Mouse (Mus musculus): Measurements from ENCODE around the gene Hba-a1. TPM values are rescaled to one million over a fixed set of nuclear protein-coding genes. Genes with fewer than 3 reads are reported as not detected.
A peak's percentile ranks its signal among the peaks of the same experiment; 100 is the strongest.
"Not testable (repeated sequence)": the region's sequence is repeated elsewhere in the genome, so short reads cannot be mapped to it uniquely, and the experiment has no call there.

The Hba-a1 gene
- polyA plus RNA-seq, 1 experiment from 2014 or later: 3,202 TPM

DNA sequence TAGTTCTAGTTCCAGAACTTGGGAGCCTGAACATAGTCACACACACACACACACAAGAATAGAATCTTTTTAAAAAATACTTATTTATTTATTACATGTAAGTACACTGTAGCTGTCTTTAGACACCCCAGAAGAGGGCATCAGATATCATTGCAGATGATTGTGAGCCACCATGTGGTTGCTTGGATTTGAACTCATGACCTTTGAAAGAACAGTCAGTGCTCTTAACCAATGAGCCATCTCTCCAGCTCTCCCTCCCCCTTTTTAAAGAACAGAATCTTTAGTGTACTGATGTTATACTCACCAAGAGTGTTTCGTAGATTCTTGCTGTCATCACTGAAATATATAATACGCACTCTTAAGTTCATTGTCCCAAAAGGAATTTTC lies 15.2 kb downstream of the Hba-a1 start:
- Histone ChIP-seq H3K36me3 (no peaks in the 10 kb centered on the region), H3K9me3 (no peaks in the 10 kb centered on the region), H3K27me3 (peaks cover 28% of the 10 kb centered on the region), H3K4me1 (no peaks in the 10 kb centered on the region), H3K4me2 (no peak overlapping the region), H3K4me3 (no peak overlapping the region), H3K9ac (no peak overlapping the region), H3K27ac (no peak overlapping the region)
- no peak for ATAC-seq (ENCODE audit: insufficient number of reproducible peaks, insufficient read depth, low FRiP score, low TSS enrichment, low read depth)
- 97% methylated on average over 2 of the region's 2 CpGs for WGBS

DNA sequence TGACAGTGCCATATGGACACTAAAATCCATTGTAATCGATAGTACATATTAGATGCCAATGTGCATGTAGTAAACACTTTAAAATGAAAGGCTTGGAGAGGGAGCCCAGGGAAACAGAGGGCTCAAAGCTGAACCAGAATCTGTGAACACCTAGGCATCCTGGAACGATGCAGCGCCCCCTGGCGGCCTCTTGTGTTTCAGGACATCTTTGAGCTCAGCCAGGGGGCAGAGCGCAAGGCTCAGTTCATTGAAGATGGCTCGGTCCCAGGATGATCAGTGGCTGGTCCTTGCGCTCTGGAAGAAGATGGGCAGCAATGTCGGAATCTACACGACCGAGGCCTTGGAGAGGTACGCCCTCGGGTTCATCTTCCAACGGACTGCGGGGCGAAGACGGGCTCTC lies 16.6 kb downstream of the Hba-a1 start, which contains the start of gene Hbq1a:
Gene Hbq1a, plus strand, starts transcription at position 205 of the 400 bp plus-strand sequence.
- 5% methylated on average over 16 of the region's 16 CpGs for WGBS
- Histone ChIP-seq H3K4me2 (peak within 1 kb of the TSS; percentile 52), H3K27me3 (peaks cover 22% of the 10 kb centered on the region), H3K4me3 (peak within 1 kb of the TSS; percentile 23)
- ATAC-seq (ENCODE audit: insufficient number of reproducible peaks, insufficient read depth, low FRiP score, low TSS enrichment, low read depth); H3K4me1 ChIP-seq; H3K9ac ChIP-seq; H3K27ac ChIP-seq; H3K36me3 ChIP-seq; H3K9me3 ChIP-seq: not testable (repeated sequence)

DNA sequence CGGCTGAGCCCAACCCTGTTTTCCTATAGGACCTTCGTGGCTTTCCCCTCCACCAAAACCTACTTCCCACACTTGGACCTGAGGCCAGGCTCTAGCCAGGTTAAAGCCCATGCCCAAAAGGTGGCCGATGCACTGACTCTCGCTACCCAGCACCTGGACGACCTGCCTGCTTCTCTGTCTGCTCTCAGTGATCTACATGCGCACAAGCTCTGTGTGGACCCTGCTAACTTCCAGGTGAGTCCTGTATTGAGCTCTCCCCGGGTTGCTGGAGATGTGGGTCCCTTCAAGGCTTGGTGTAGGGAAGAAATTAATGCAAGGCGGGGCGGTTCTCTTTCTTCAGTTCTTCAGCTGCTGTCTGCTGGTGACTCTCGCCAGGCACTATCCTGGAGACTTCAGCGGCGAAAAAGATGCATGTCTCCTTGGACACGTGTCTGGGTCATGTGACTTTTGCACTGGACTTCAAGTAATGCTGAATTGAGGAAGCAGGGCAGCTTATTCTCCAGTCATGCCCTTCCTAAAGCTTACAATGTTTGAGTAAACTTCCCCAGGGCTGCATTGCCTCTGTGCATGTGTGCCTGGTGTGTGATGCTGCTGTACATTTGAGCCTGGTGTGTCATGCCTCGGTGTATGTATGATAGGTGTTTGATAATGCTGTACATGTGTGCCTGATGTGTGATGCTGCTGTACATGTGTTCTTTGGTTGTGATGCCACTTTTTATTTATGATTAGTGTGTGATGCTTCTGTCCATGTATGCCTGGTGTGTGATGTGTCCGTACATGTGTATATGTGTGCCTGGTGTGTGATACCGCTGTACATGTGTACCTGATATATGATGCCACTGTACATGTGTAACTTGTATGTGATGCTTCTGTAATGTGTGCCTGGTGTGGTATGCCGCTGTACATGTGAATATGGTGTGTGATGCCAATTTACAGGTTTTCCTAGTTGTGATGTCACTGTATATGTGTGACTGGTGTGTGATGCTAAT lies 17.3 kb downstream of the Hba-a1 start:
- H3K36me3 ChIP-seq: no peaks in the 10 kb centered on the region
- peak overlapping the region; percentile 52 for H3K4me2 ChIP-seq
- H3K9ac ChIP-seq: no peak overlapping the region
- 0 out of 2 replicates have a peak, but pooled peaks have one; percentile 30 for ATAC-seq (ENCODE audit: insufficient number of reproducible peaks, insufficient read depth, low FRiP score, low TSS enrichment, low read depth)
- peaks cover 20% of the 10 kb centered on the region for H3K27me3 ChIP-seq
- H3K4me3 ChIP-seq: peak overlapping the region; percentile 23
- H3K4me1 ChIP-seq: no peaks in the 10 kb centered on the region
- 50% methylated on average over 15 of the region's 17 CpGs for WGBS
- H3K9me3 ChIP-seq: no peaks in the 10 kb centered on the region
- H3K27ac ChIP-seq: no peak overlapping the region

DNA sequence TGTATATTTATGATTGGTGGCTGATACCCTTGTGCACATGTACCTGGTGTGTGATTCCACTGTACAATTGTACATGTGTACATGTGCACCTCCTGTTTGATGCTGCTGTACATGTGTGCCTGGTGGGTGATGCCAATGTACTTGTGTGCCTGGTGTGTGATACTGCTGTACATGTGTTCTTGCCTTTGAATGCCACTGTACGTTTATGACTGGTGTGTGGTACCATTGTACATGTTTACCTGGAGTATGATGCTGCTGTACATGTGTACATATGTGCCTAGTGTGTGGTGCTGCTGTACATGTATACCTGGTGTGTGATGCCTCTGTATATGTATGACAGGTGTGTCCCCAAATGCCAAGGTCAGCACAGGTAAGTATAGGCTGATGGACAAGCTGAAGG lies 18.2 kb downstream of the Hba-a1 start:
- Histone ChIP-seq H3K9ac (no peak overlapping the region), H3K27me3 (peaks cover 20% of the 10 kb centered on the region)
- 73% methylated on average over 1 of the region's 1 CpGs for WGBS

DNA sequence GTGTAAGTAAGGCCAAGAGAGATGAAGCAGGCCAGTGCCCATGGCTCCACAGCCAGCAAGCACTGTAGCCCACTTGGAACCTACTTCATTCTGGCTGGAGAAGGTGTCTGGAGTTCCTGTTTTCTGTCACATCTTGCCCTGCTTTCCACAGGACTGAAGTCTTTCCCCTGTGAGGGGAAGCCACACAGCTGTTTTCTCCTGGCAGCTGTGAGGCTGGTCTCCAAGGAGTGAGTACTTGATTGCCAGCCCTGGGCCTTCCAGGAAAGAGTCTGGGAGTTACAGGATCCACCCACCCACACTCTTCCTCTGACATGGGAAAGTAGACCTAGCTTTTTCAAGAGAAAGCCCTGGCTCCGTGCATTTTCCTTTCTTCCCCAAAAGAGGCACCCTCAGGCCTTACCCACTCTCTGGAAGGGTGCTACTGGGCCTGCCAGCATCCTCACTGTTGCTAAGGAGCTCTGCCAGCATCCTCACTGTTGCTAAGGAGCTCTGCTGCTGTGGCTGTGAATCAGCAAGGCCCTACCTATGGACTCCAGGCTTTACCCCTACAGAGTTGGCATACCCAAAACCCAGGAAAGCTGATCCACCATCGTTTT lies 19.6 kb downstream of the Hba-a1 start:
- H3K27ac ChIP-seq: no peak overlapping the region
- H3K9ac ChIP-seq: no peak overlapping the region
- no peaks in the 10 kb centered on the region for H3K4me1 ChIP-seq
- H3K9me3 ChIP-seq: no peaks in the 10 kb centered on the region
- no peak for ATAC-seq (ENCODE audit: insufficient number of reproducible peaks, insufficient read depth, low FRiP score, low TSS enrichment, low read depth)
- WGBS: 42% methylated on average over 2 of the region's 2 CpGs
- H3K36me3 ChIP-seq: no peaks in the 10 kb centered on the region
- peaks cover 20% of the 10 kb centered on the region for H3K27me3 ChIP-seq
- H3K4me3 ChIP-seq: no peak overlapping the region
- no peak overlapping the region for H3K4me2 ChIP-seq

More for the DNA sequence above, 18.2 kb downstream of the Hba-a1 start:
- no peak overlapping the region for H3K27ac ChIP-seq
- H3K9me3 ChIP-seq: no peaks in the 10 kb centered on the region
- no peaks in the 10 kb centered on the region for H3K4me1 ChIP-seq
- H3K4me3 ChIP-seq: no peak overlapping the region
- ATAC-seq (ENCODE audit: insufficient number of reproducible peaks, insufficient read depth, low FRiP score, low TSS enrichment, low read depth): no peak
- H3K36me3 ChIP-seq: no peaks in the 10 kb centered on the region
- no peak overlapping the region for H3K4me2 ChIP-seq

DNA sequence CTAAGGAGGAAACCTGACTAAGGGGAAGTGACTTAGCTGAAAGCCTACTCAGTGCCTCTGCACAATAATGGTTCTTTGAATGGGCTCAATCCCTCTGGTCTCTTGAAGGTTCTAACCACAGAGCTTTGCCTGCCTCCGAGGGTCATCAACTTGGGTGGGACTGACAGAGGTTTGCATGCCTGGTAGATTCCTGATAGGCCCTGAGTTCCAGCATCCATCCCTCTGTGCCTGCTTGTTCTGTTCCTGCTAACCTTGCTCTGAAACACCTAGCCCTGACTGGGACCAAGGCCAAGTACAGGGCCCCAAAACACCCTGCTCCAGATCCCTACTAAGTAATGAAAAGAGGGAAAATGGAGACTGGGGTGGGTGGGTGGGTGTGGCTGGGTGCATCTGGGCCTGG lies 20.1 kb downstream of the Hba-a1 start:
- no peak overlapping the region for H3K4me3 ChIP-seq
- no peak overlapping the region for H3K9ac ChIP-seq
- 86% methylated on average over 1 of the region's 1 CpGs for WGBS
- H3K27ac ChIP-seq: no peak overlapping the region
- H3K4me1 ChIP-seq: no peaks in the 10 kb centered on the region
- H3K9me3 ChIP-seq: no peaks in the 10 kb centered on the region
- no peaks in the 10 kb centered on the region for H3K36me3 ChIP-seq
- peaks cover 20% of the 10 kb centered on the region for H3K27me3 ChIP-seq
- no peak for ATAC-seq (ENCODE audit: insufficient number of reproducible peaks, insufficient read depth, low FRiP score, low TSS enrichment, low read depth)
- H3K4me2 ChIP-seq: no peak overlapping the region

DNA sequence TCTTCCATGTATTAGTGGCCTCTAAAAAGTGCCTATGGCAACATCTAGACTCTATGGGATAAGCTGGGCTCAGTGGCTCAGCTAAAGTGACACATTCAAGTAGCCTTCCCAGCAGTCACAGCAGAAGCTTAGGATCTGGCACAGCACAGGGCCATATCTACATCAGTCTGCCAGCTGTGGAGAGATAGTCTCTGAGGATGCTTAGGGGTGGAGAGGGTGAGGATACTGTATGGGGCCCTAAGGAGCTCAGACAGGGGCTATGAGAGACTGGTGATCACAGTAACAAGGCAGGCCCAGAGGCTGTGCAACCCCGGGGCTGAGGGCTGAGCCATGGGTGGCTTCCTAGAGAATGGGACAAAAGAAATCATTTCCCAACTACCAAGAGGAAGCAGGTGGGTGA lies 23.7 kb downstream of the Hba-a1 start:
- no peak for ATAC-seq (ENCODE audit: insufficient number of reproducible peaks, insufficient read depth, low FRiP score, low TSS enrichment, low read depth)
- peaks cover 3% of the 10 kb centered on the region; the same call in 1 of the 2 replicates for H3K27me3 ChIP-seq
- H3K4me1 ChIP-seq: no peaks in the 10 kb centered on the region
- WGBS: 79% methylated on average over 1 of the region's 1 CpGs
- no peak overlapping the region for H3K4me3 ChIP-seq
- no peaks in the 10 kb centered on the region for H3K36me3 ChIP-seq
- no peak overlapping the region for H3K4me2 ChIP-seq
- no peak overlapping the region for H3K9ac ChIP-seq
- no peak overlapping the region for H3K27ac ChIP-seq
- H3K9me3 ChIP-seq: no peaks in the 10 kb centered on the region

DNA sequence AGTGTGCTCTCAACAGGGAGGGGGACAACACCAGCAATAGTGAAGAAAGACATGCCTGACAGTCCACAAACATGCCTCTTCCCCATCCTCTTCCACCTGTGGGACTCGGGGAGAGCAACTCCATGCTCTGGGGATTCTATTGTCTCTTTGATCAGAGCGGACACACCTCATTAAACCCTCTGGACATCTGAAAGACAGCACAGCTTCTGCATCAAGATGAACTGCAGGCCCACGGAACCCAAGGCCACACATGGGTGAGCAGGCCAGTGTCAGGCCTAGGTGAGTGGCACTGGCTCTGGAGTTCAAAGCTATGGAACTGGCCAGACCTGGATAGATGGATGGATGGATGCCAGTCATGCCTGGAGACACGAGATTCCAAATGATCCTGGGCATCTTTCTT lies 26.1 kb downstream of the Hba-a1 start:
- no peaks in the 10 kb centered on the region for H3K4me1 ChIP-seq
- 59% methylated on average over 4 of the region's 4 CpGs for WGBS
- no peak overlapping the region for H3K4me2 ChIP-seq
- H3K4me3 ChIP-seq: no peak overlapping the region
- no peaks in the 10 kb centered on the region for H3K9me3 ChIP-seq
- no peak overlapping the region for H3K9ac ChIP-seq
- no peak overlapping the region for H3K27ac ChIP-seq
- no peaks in the 10 kb centered on the region for H3K36me3 ChIP-seq
- no peaks in the 10 kb centered on the region for H3K27me3 ChIP-seq
- no peak for ATAC-seq (ENCODE audit: insufficient number of reproducible peaks, insufficient read depth, low FRiP score, low TSS enrichment, low read depth)

DNA sequence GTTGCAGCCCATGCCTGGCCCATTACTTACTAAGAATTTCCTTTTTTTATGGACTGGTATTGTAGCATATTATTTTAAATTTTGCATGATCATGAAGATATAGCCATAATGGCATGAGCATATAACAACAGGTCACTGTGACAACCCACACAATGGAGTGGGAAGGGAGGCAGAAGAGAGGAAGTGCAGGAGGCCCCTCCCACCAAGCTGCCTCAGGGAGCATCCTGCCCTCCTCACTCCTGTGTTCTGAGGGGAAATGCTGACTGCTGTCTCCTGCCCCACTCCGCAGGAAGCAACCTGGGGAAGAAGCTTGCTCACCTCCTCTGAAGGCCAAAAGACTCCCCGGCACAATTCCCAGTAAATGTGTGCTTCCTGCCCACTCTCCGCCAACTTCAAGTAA lies 26.6 kb downstream of the Hba-a1 start:
- Histone ChIP-seq H3K9me3 (no peaks in the 10 kb centered on the region), H3K36me3 (no peaks in the 10 kb centered on the region), H3K4me3 (no peak overlapping the region), H3K27me3 (no peaks in the 10 kb centered on the region), H3K27ac (no peak overlapping the region), H3K4me1 (no peaks in the 10 kb centered on the region), H3K9ac (no peak overlapping the region), H3K4me2 (no peak overlapping the region)
- ATAC-seq (ENCODE audit: insufficient number of reproducible peaks, insufficient read depth, low FRiP score, low TSS enrichment, low read depth): no peak
- 63% methylated on average over 3 of the region's 3 CpGs for WGBS

DNA sequence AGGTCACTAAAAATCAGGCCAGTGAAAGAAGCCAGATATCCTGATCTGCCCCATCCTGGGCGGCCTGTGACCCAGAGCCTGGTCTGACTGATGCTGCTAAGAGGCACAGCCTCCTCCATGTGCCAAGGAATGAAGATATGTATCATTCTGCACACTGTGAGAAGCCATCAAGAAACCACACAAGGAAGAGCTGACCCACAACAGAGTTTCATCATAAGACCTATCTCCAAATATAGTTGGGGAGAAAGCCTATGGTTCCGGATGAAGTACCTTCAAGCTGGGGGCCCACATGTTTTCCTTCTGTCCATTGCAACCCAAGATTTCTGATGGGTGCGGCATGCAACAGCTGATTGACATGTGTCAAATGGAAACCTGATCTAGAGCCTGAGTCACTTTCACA lies 32.7 kb downstream of the Hba-a1 start:
- WGBS: 81% methylated on average over 3 of the region's 3 CpGs
- Histone ChIP-seq H3K27me3 (no peaks in the 10 kb centered on the region), H3K4me2 (no peak overlapping the region), H3K9ac (no peak overlapping the region), H3K9me3 (no peaks in the 10 kb centered on the region), H3K36me3 (no peaks in the 10 kb centered on the region), H3K4me1 (no peaks in the 10 kb centered on the region), H3K27ac (no peak overlapping the region), H3K4me3 (no peak overlapping the region)
- no peak for ATAC-seq (ENCODE audit: insufficient number of reproducible peaks, insufficient read depth, low FRiP score, low TSS enrichment, low read depth)

DNA sequence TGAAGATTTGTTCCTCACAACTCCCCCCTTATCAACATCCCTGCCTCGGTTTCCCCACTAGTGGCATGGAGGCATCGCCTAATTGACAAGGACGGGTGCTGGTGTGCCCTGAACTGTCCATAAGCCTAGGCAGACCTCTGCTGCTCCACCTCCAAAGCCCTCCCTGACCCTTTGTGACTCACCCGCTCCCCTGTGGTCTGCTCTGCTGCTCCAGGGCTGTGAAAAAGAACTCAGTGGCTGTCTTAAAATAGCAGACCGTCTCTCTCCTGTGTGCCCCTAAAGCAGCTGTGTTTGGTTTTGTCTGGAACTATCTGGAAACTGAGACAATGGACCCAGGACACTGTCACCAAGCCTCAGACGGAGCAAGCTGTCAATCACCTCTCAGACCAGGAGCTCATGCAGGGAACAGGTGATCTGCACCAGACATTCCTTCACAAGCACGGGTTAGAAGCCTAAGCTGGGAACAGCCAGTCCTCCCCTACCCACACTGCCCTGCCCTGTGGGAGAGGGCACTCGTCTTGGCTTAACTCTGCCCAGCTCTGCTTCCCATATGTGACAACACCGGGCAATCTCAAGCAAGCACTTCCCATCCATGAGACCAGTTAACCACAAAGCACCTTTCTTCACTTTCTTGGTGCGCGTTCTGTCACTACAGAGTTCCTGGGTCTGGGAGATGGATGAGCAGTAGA lies 37.3 kb downstream of the Hba-a1 start:
- Histone ChIP-seq H3K4me3 (no peak overlapping the region), H3K4me1 (peaks cover 5% of the 10 kb centered on the region; the same call in 1 of the 2 replicates), H3K4me2 (no peak overlapping the region), H3K9ac (no peak overlapping the region), H3K9me3 (no peaks in the 10 kb centered on the region), H3K27me3 (no peaks in the 10 kb centered on the region), H3K27ac (no peak overlapping the region), H3K36me3 (no peaks in the 10 kb centered on the region)
- ATAC-seq (ENCODE audit: insufficient number of reproducible peaks, insufficient read depth, low FRiP score, low TSS enrichment, low read depth): no peak
- WGBS: 64% methylated on average over 11 of the region's 11 CpGs

Data from embryonic facial prominence, embryonic 13.5 days (tissue).